Mouse (Mus musculus) MEL (cell line): ENCODE measurements around the gene Tmem132c. TPM values are rescaled to one million over a fixed set of nuclear protein-coding genes. Genes with fewer than 3 reads are reported as not detected.

ENCODE experiments used
- DNase-seq: peaks from one replicate; pipeline ENCODE4 v3.0.0; 2011; ENCODE audit warnings: low read depth, low spot score
- H3K27ac ChIP-seq: 2 replicates; pipeline ENCODE4 v1.5.1; 2012; ENCODE audit warnings: low read depth, mild to moderate bottlenecking, control low read depth, low read length, moderate library complexity; ENCODE audit not compliant: control insufficient read depth
- H3K27me3 ChIP-seq, 2 experiments: fragments of 150-350 bp in 1 of 2; sonication (generic) in 1 of 2; 2 replicates each; pipeline ENCODE4 v1.6.1; 2012; ENCODE audit warnings: low read length in 2 of 2, mild to moderate bottlenecking in 2 of 2, improper control_type of control experiment in 1 of 2, moderate library complexity in 1 of 2; ENCODE audit not compliant: insufficient read depth in 2 of 2, control insufficient read depth in 1 of 2
- H3K36me3 ChIP-seq, 2 experiments: 2 replicates each; pipeline ENCODE4 v1.6.1; 2012 to 2014; ENCODE audit warnings: low read length in 2 of 2, improper control_type of control experiment in 1 of 2, inconsistent platforms in 1 of 2, mild to moderate bottlenecking in 1 of 2; ENCODE audit not compliant: insufficient read depth in 2 of 2, control insufficient read depth in 1 of 2
- H3K4me1 ChIP-seq, 2 experiments: fragments of 150-350 bp in 1 of 2; sonication (generic) in 1 of 2; 2 replicates each; pipeline ENCODE4 v1.6.1; 2012; ENCODE audit warnings: low read length in 2 of 2, improper control_type of control experiment in 1 of 2, mild to moderate bottlenecking in 1 of 2; ENCODE audit not compliant: insufficient read depth in 2 of 2, control insufficient read depth in 1 of 2
- H3K4me3 ChIP-seq, 2 experiments: fragments of 150-350 bp in 1 of 2; sonication (generic) in 1 of 2; 2 replicates each; pipeline ENCODE4 v1.5.1; 2012; ENCODE audit warnings: low read depth in 2 of 2, low read length in 2 of 2, mild to moderate bottlenecking in 2 of 2, moderate library complexity in 2 of 2, control low read depth in 1 of 2, improper control_type of control experiment in 1 of 2; ENCODE audit not compliant: control insufficient read depth in 1 of 2, insufficient read depth in 1 of 2
- H3K79me2 ChIP-seq: 2 replicates; pipeline ENCODE4 v1.6.1; 2012; ENCODE audit warnings: mild to moderate bottlenecking, low read length, moderate library complexity; ENCODE audit not compliant: control insufficient read depth, poor library complexity, insufficient read depth
- H3K9ac ChIP-seq: 2 replicates; pipeline ENCODE4 v1.6.1; 2012; ENCODE audit warnings: low read depth, mild to moderate bottlenecking, control low read depth, low read length, moderate library complexity; ENCODE audit not compliant: control insufficient read depth, poor library complexity, severe bottlenecking
- H3K9me3 ChIP-seq: fragments of 150-350 bp; sonication (generic); replicated peaks from 2 replicates; pipeline ENCODE4 v1.6.1; 2012; ENCODE audit warnings: mild to moderate bottlenecking, low read length, improper control_type of control experiment, moderate library complexity; ENCODE audit not compliant: insufficient read depth
- BHLHE40 ChIP-seq: IDR thresholded peaks from 2 replicates; pipeline ENCODE4 v1.6.1; 2012; ENCODE audit warnings: low read depth, mild to moderate bottlenecking, inconsistent platforms, low read length, improper control_type of control experiment, borderline replicate concordance
- CHD2 ChIP-seq: IDR thresholded peaks from 2 replicates; pipeline ENCODE4 v1.6.1; 2011; ENCODE audit warnings: low read length, improper control_type of control experiment
- CTCF ChIP-seq, 3 experiments: IDR thresholded peaks in 2 of 3; conservative IDR thresholded peaks in 1 of 3; 2 replicates each; pipeline ENCODE4 v1.5.1; 2011 to 2012; ENCODE audit warnings: low read length in 3 of 3, low read depth in 2 of 3, mild to moderate bottlenecking in 2 of 3, improper control_type of control experiment in 1 of 3, inconsistent platforms in 1 of 3, mixed read lengths in 1 of 3, moderate library complexity in 1 of 3; ENCODE audit not compliant: control insufficient read depth in 1 of 3, insufficient read depth in 1 of 3, poor library complexity in 1 of 3, severe bottlenecking in 1 of 3
- E2F4 ChIP-seq: IDR thresholded peaks from 2 replicates; pipeline ENCODE4 v1.6.1; 2011; ENCODE audit warnings: low read depth, low read length, improper control_type of control experiment, borderline replicate concordance
- ETS1 ChIP-seq: IDR thresholded peaks from 2 replicates; pipeline ENCODE4 v1.6.1; 2012; ENCODE audit warnings: low read depth, mild to moderate bottlenecking, inconsistent platforms, low read length, improper control_type of control experiment, moderate library complexity
- GABPA ChIP-seq: IDR thresholded peaks from 2 replicates; pipeline ENCODE4 v1.6.1; 2012; ENCODE audit warnings: low read depth, mild to moderate bottlenecking, inconsistent platforms, low read length, improper control_type of control experiment, moderate library complexity
- GATA1 ChIP-seq: IDR thresholded peaks from 2 replicates; pipeline ENCODE4 v1.6.1; 2011; ENCODE audit warnings: low read depth, low read length, improper control_type of control experiment
- HCFC1 ChIP-seq: IDR thresholded peaks from 2 replicates; pipeline ENCODE4 v1.6.1; 2012; ENCODE audit warnings: low read depth, mild to moderate bottlenecking, inconsistent platforms, low read length, improper control_type of control experiment, moderate library complexity
- JUND ChIP-seq: IDR thresholded peaks from 2 replicates; pipeline ENCODE4 v1.6.1; 2011; ENCODE audit warnings: low read depth, mild to moderate bottlenecking, improper control_type of control experiment, low read length
- KAT2A ChIP-seq: conservative IDR thresholded peaks from 2 replicates; pipeline ENCODE4 v1.6.1; 2012; ENCODE audit warnings: low read depth, low read length, improper control_type of control experiment, inconsistent platforms
- MAFK ChIP-seq: IDR thresholded peaks from 2 replicates; pipeline ENCODE4 v1.6.1; 2011; ENCODE audit warnings: low read depth, mild to moderate bottlenecking, low read length, improper control_type of control experiment, borderline replicate concordance
- MAX ChIP-seq: IDR thresholded peaks from 2 replicates; pipeline ENCODE4 v1.6.1; 2011; ENCODE audit warnings: low read length, improper control_type of control experiment
- MAZ ChIP-seq: IDR thresholded peaks from 2 replicates; pipeline ENCODE4 v1.6.1; 2012; ENCODE audit warnings: low read depth, mild to moderate bottlenecking, inconsistent platforms, low read length, improper control_type of control experiment
- MXI1 ChIP-seq: IDR thresholded peaks from 2 replicates; pipeline ENCODE4 v1.6.1; 2011; ENCODE audit warnings: mild to moderate bottlenecking, low read depth, low read length, improper control_type of control experiment
- MYB ChIP-seq: IDR thresholded peaks from 2 replicates; pipeline ENCODE4 v1.6.1; 2011; ENCODE audit warnings: mild to moderate bottlenecking, low read depth, low read length, improper control_type of control experiment
- NRF1 ChIP-seq: IDR thresholded peaks from 2 replicates; pipeline ENCODE4 v1.6.1; 2014; ENCODE audit warnings: low read depth, mild to moderate bottlenecking, inconsistent platforms, low read length, improper control_type of control experiment, moderate library complexity; ENCODE audit not compliant: poor library complexity, insufficient read depth, severe bottlenecking
- POLR2A ChIP-seq, 2 experiments: IDR thresholded peaks; 2 replicates each; pipeline ENCODE4 v1.6.1; 2011 to 2012; ENCODE audit warnings: low read length in 2 of 2, mild to moderate bottlenecking in 2 of 2, control low read depth in 1 of 2, improper control_type of control experiment in 1 of 2, low read depth in 1 of 2, moderate library complexity in 1 of 2; ENCODE audit not compliant: control insufficient read depth in 1 of 2, insufficient read depth in 1 of 2, poor library complexity in 1 of 2
- POLR2AphosphoS2 ChIP-seq: IDR thresholded peaks from 2 replicates; pipeline ENCODE4 v1.6.1; 2011; ENCODE audit warnings: low read length, improper control_type of control experiment
- POLR2AphosphoS5 ChIP-seq: IDR thresholded peaks from 2 replicates; pipeline ENCODE4 v1.6.1; 2012; ENCODE audit warnings: low read depth, borderline replicate concordance, mild to moderate bottlenecking, inconsistent platforms, low read length, moderate library complexity, mixed read lengths
- RAD21 ChIP-seq: IDR thresholded peaks from 2 replicates; pipeline ENCODE4 v1.6.1; 2011; ENCODE audit warnings: mild to moderate bottlenecking, low read depth, low read length, improper control_type of control experiment
- SIN3A ChIP-seq: IDR thresholded peaks from 2 replicates; pipeline ENCODE4 v1.6.1; 2012; ENCODE audit warnings: low read length, improper control_type of control experiment, inconsistent platforms
- SMC3 ChIP-seq: IDR thresholded peaks from 2 replicates; pipeline ENCODE4 v1.6.1; 2011; ENCODE audit warnings: low read depth, low read length, improper control_type of control experiment
- TBP ChIP-seq: IDR thresholded peaks from 2 replicates; pipeline ENCODE4 v1.8.0; 2011; ENCODE audit warnings: low read depth, low read length, improper control_type of control experiment
- UBTF ChIP-seq: IDR thresholded peaks from 2 replicates; pipeline ENCODE4 v1.6.1; 2012; ENCODE audit warnings: low read depth, mild to moderate bottlenecking, inconsistent platforms, low read length, improper control_type of control experiment, moderate library complexity, borderline replicate concordance; ENCODE audit not compliant: insufficient read depth
- USF1 ChIP-seq: IDR thresholded peaks from 2 replicates; pipeline ENCODE4 v1.6.1; 2014; ENCODE audit warnings: low read depth, mild to moderate bottlenecking, inconsistent platforms, low read length, improper control_type of control experiment, moderate library complexity
- USF2 ChIP-seq, 2 experiments: IDR thresholded peaks; 2 replicates each; pipeline ENCODE4 v1.6.1; 2011 to 2012; ENCODE audit warnings: improper control_type of control experiment in 2 of 2, low read length in 2 of 2, borderline replicate concordance in 1 of 2, inconsistent platforms in 1 of 2, low read depth in 1 of 2, mild to moderate bottlenecking in 1 of 2; ENCODE audit not compliant: insufficient read depth in 1 of 2
- ZC3H11A ChIP-seq: IDR thresholded peaks from 2 replicates; pipeline ENCODE4 v1.6.1; 2012; ENCODE audit warnings: low read depth, mild to moderate bottlenecking, inconsistent platforms, low read length, improper control_type of control experiment
- ZKSCAN1 ChIP-seq: IDR thresholded peaks from 2 replicates; pipeline ENCODE4 v1.6.1; 2012; ENCODE audit warnings: low read depth, mild to moderate bottlenecking, inconsistent platforms, low read length, improper control_type of control experiment, moderate library complexity
- polyA plus RNA-seq, 2 experiments: library from polyadenylated mRNA; stranded (reverse) in 1 of 2; unstranded in 1 of 2; fragments of >175 nt in 1 of 2; fragments of >200 nt in 1 of 2; gene quantifications; 2 replicates each; pipeline versions ENCODE4 v1.2.1 to v1.2.4; 2012; ENCODE audit warnings: low replicate concordance in 2 of 2, low read depth in 1 of 2; ENCODE audit not compliant: insufficient read length in 2 of 2, insufficient read depth in 1 of 2, missing spikeins in 1 of 2
- total RNA-seq: library from RNA; depleted of rRNA; stranded (reverse); fragments of 300-350 nt; gene quantifications from 2 replicates; pipeline ENCODE4 v1.2.3, GENCODE M21; 2012

Gene Tmem132c
- total and polyA plus RNA-seq, 3 experiments, result not detected

- no peaks in the 10 kb centered on the region for H3K4me1 ChIP-seq
- no peak for DNase-seq
- no peaks in the 10 kb centered on the region for H3K79me2 ChIP-seq
- TF ChIP-seq CHD2 (no peak), GABPA (no peak), POLR2A (IDR thresholded peaks at IDR 0.05; ENCODE audit: control insufficient read depth in 1 of 2, insufficient read depth in 1 of 2, low read depth in 1 of 2, low read length in 2 of 2, poor library complexity in 1 of 2) (no peak), USF2 (IDR thresholded peaks at IDR 0.05; ENCODE audit: borderline replicate concordance in 1 of 2, insufficient read depth in 1 of 2, low read depth in 1 of 2, low read length in 2 of 2) (no peak), TBP (no peak), ZC3H11A (no peak), ZKSCAN1 (no peak), MXI1 (no peak), MYB (no peak), UBTF (no peak), CTCF (IDR thresholded peaks at IDR 0.05 in 2 of 3, conservative IDR thresholded peaks at IDR 0.05 in 1 of 3; ENCODE audit: control insufficient read depth in 1 of 3, insufficient read depth in 1 of 3, low read depth in 2 of 3, low read length in 3 of 3, poor library complexity in 1 of 3, severe bottlenecking in 1 of 3) (no peak), MAFK (no peak), MAX (no peak), JUND (no peak), HCFC1 (no peak), ETS1 (no peak), RAD21 (no peak), NRF1 (no peak)
- TF ChIP-seq, all 39 proteins: peak for 0
- H3K27ac ChIP-seq, result no peak overlapping the region
- H3K4me3 ChIP-seq, result no peak overlapping the region
- H3K9ac ChIP-seq, result no peak overlapping the region
- H3K27me3 ChIP-seq, result no peaks in the 10 kb centered on the region
- no peaks in the 10 kb centered on the region for H3K9me3 ChIP-seq
- no peaks in the 10 kb centered on the region for H3K36me3 ChIP-seq
Observed at GRCm38 (mm10) chr5:127381216-127381615, 139.6 kb downstream of the Tmem132c start.

GRCm38 (mm10) chr5:127382571-127382970 lies 141.0 kb downstream of the Tmem132c start:
- no peaks in the 10 kb centered on the region for H3K27me3 ChIP-seq
- DNase-seq, result no peak
- H3K36me3 ChIP-seq, result no peaks in the 10 kb centered on the region
- H3K4me1 ChIP-seq, result no peaks in the 10 kb centered on the region
- no peak overlapping the region for H3K4me3 ChIP-seq
- H3K27ac ChIP-seq, result no peak overlapping the region
- TF ChIP-seq CHD2 (no peak), MAZ (no peak), MAX (no peak), POLR2AphosphoS2 (no peak), MXI1 (no peak), SMC3 (no peak), USF1 (no peak), RAD21 (no peak), SIN3A (no peak), E2F4 (no peak), POLR2AphosphoS5 (no peak), KAT2A (no peak), GATA1 (no peak), BHLHE40 (no peak), ZC3H11A (no peak), CTCF (IDR thresholded peaks at IDR 0.05 in 2 of 3, conservative IDR thresholded peaks at IDR 0.05 in 1 of 3; ENCODE audit: control insufficient read depth in 1 of 3, insufficient read depth in 1 of 3, low read depth in 2 of 3, low read length in 3 of 3, poor library complexity in 1 of 3, severe bottlenecking in 1 of 3) (no peak)
- H3K9ac ChIP-seq, result no peak overlapping the region
- no peaks in the 10 kb centered on the region for H3K9me3 ChIP-seq
- no peaks in the 10 kb centered on the region for H3K79me2 ChIP-seq
